Mouse (Mus musculus) R1 (cell line): ENCODE results near the gene Shc1.

ENCODE experiments used
- DNase-seq: peaks from one replicate; pipeline ENCODE4 v3.0.0-alpha.2; 2018; ENCODE audit warnings: low read depth, low spot score

The Shc1 gene

DNA sequence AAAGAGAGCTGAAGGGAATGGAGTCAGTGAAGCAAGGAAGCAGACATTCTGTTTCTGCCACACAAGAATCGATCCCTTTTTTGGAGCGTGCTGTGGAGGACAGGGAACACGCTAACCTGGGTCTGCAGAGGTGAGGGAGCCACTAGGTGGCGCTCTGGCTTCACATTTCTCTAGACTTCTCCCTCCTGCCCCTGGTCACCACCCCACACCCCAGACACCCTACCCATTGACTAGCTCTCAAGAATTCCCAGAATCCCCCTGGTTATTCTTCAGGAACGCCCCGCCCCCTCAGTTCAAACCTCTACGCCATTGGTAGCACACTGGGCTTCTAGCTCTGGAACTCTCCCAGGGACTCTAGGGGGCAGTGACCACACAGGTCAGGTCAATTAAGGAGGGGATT, 31.3 kb downstream of the Shc1 start:
- peak; percentile 99 for DNase-seq

DNA sequence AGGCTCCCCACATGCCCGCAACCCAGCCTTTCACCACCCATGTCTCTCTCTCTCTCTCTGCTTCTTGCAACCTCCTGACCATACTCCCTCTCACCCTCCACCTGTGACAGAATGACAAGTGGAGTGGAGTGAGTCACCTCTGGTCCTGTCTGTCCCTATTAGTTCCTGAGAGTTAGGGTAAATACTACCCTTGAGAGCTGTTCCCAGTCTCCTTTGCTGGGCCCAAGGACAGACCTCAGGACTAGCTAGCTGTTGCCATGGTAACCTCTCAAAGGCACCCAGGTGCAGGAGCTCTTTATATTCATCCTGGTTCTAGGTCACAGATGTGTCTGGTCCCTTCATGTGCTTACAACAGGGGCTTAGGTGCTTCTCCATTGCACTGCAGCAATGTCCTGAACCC, 33.7 kb downstream of the Shc1 start:
- DNase-seq = peak; percentile 67

DNA sequence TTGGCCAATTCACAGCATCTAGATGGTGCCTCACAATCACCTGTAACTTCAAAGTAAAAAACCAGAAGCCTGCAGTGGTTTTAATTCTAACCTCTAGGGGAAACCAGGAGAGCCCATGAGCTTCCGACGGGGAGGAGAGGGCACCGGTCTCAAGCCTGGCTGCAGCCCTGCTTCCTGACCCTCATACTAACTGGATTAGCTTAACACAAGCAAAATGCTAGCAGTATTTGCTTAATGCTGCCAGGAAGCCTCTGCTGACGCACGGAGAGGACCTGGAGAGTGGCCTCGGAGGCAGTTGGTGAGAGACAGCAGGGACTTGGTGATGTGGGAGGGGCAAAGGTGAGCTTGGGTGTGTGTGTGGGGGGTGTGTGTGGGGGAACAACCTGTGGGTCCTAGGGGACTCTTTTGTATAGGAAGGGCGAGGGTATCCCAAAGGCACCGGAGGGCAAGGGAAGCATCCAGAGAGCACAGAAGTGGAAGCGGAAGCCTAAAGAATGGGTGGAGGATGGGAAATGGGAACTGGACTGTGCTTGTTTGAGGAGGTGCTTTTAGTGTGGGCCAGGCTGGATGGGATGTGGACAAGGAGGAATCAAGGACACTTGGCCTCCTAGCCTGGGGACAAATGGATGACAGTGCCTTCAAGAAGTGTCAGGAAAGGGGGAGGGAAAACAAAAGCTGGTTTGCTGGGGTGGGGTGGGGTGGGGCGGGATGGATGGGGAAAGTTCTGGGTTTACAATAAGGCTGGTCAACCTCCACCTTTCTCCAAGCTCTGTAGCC, 36.3 kb downstream of the Shc1 start, which contains the start of gene Pmvk:
Gene Pmvk, plus strand, starts transcription at position 141 of the 777 bp plus-strand sequence.
- peak; percentile 43 for DNase-seq

DNA sequence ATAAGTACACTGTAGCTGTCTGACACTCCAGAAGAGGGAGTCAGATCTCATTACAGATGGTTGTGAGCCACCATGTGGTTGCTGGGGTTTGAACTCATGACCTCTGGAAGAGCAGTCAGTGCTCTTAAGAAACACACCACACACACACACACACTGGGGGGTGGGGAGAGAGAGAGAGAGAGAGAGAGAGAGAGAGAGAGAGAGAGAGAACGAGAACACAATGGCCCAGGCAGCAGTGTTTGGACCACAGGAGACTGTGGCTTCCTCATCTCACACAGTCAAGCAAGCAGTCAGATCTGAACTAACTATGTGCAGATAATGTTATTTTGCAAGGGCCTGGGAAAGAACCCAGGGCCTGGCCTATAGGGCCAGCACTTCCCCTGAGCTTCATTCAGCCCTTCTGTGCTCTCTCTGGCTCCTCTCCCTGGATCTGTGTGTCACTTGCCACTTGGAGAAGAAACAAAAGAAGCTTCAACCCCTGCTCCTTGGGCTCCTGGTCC, 37.6 kb downstream of the Shc1 start:
- no peak for DNase-seq

DNA sequence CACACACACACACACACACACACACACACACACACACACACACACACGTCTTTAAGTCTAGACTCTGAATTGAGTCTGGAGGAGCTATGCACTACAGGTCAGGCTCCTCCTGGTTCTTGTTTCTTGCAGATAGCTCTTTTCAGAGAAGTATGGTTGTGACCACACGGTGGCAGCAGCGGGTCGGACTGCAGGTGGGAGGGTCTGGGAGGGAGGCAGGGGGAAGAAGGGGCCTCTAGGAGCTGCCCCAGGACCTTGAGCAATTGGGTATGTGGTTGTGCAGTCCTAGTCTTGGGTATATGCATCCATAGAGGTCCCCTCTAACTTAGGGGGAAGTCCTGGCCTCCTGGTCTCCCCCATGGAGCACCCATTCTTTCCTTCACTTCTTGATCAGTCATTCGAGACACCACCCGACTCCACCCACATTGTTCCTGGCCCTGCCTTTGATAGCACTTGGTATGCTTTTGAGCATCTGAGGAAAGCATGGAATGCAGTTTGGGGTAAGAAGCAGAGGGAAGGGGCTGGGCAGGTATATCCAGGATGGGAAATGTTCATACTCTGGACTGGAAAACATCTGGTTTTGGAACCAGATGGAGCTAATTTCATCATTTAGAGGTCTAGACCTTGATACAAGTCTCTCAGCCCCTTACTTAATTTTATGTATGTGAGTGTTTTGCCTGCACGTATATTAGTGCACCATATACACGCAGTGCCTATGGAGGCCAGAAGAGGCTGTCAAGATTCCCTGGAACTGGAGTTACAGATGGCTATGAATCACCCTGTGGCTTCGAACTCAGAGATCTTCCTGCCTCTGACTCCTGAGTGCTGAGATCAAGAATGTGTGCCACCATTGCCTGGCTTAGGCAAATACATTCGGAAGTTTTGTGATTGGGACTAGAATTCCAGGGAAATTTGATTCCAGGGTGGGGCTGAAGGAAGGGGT, 38.8 kb downstream of the Shc1 start:
- DNase-seq = peak; percentile 93

DNA sequence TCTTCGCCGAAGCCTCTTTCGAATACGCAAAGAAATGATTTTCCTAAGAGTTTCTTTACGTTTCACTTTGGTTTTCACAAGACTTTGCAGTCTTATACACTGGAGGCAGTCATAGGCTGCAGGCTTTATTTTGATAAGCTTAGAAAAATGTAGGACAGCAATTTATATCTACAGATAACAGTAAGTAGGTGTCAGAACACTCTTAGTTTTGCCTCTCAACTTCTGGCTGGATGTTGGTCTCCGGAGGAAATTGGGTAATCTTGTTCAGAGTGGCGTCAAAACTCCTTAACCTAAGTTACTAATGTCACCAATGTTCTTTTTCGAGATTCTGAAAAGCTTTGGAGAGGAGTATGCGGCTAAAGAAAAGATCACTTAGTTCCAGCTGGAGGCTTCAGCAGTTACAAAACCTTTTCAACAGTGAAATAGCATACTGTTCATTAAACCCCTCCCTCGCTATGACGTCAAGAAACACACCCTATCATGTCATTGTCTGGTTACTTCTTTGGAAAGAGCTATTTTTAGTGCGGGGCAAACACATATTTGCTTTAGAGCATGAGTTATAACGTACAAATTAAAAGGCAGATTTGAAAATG, 40.2 kb downstream of the Shc1 start:
- no peak for DNase-seq

DNA sequence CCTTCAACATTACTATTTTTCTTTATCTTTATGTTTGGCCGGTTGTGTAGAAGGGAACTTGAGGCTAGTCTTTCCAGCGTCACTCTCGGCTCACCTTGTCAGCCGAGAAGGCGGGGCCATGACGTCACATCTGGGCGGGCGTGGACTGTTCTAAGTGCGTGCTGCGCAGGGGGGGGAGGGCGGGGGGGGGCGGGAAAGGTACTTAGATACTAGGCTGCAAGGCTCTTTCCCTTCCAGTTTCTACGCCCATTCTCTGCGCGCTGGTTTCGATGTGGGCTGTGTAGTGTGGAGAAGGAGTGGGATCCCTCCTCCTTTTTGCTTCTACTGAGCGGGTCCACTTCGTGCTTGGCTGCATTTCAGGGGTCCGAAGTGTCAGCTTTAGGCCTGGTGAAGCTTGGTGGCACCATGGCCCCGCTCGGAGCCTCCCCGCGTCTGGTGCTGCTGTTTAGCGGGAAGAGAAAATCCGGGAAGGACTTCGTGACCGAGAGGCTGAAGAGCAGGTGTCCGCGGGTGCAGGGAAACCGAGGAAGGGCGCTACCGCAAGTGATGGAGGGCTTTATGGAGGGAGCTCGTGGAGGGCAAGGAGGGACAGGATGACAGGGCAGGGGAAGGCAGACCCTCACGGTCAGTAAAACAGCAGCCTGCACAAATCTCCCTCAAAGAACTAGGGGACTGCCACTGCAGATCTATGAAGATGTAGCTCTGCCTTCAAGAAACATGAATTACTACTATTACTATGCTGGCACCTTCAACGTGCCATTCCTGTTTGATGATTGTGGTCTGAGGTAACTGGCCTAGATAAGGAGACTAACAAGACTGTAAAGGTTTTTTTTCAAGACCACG, 40.9 kb downstream of the Shc1 start:
- DNase-seq = peak; percentile 96

DNA sequence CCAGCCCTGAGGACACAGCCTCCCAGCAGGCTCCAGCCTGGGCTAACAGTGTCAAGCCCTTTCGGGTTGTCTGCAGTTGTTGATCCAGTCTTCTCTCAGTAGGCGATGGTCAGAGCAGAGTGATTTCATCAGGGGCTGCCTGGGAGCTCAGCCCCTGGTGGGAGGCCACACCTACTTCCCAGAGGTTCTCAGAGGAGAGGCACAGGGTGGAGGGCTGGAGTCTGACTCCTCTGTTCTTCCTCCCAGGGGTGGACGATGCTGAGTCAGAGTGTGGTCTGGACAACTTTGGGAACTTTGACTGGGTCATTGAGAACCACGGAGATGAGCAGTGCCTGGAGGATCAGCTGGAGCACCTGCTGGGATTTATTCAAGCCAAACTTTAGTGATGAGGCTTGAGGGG, 50.0 kb downstream of the Shc1 start:
- peak; percentile 54 for DNase-seq

DNA sequence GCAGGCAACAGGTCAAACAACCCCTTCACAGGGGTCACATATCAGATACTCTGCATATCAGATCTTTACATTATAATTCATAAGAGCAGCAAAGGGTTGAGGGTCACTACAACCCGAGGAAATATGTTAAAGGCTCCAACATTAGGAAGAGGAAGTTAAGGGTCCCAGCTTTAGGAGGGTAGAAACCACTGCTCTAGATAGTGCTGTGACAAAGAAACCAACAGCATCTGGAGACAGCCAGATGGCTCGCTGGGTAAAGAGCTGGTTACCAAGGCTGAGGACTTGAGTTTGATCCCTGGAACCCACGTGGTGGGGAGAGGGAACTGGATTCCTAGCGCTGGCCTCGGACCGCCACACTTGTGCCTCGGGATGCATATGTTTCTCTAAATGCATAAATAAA, 54.0 kb downstream of the Shc1 start:
- no peak for DNase-seq

DNA sequence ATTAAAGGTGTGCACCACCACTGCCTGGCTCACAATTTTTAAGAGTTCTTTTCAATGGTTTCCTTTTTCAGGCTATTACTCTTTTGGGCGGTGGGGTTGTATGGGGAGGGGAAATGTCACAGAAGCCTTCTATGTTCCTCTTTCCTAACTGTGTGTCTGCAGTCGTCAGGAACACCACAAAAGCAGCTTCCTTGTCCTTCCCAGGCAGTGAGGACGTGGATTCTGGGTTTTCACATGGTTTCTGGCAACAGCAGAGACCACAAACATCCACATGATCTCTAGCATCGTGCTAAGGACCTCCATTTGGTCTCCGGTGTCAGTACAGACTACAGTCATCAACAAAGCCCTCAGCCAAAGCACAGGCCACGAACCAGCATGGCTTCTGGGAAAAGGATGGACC, 55.6 kb downstream of the Shc1 start:
- no peak for DNase-seq

DNA sequence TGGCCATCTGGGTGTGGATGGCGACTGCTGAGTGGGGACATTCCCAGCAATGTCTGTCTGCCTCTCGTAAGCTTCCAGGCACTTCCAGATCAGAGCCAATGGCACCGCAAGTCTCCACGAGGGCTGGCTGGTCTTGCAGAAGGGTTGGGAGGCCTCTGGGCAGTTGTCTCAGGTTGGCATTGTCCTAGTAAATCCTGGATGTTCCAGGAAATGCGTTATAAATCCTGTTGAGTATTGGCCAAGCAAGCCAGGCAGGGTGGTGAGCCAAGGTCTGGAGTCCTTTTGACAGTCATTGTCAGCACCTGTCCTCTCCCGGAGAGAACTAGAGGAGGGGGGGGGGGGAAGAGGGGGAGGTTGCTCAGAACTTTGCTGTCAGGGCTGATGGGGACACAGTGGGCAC, 60.8 kb downstream of the Shc1 start:
- DNase-seq = no peak
